Mouse (Mus musculus): Measurements from ENCODE around the gene Slc43a3.

Slc43a3 gene

DNA sequence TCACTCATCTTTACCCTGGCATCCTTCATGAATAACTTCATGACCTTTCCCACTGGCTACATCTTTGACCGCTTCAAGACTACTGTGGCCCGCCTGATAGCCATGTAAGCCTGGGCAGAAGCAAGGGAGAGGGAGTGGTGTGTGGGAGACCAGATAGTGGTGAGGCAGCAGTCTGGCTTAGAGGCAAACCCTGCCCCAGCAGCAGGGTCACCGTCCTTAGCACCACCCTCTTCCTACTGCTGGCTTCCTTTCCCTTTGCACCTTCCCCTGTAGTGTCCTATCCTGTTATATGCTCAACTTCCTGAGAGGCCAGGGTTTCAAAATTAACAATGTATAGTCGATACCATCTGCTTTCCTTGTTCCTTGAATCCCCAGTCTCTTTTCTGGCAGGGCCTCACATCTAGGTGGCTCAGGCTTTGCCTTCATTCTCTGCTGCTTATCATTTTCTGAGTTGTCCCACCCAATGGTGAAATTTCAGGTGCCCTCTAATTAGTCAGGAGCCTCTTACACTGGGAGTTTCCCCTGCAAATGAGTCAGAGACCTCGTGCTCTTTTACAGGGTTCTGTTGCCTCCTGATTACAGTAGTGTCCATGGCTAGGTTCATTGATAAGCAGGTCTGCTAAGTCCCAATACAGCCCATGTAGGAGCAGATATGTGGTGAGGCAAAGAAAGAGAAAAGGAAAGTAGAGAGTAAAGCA, 2.0 kb downstream of the Slc43a3 start:
- DNase-seq = no peak

GRCm38 (mm10) chr2:84939306-84939705, 2.9 kb downstream of the Slc43a3 start:
- no peak for DNase-seq

DNA sequence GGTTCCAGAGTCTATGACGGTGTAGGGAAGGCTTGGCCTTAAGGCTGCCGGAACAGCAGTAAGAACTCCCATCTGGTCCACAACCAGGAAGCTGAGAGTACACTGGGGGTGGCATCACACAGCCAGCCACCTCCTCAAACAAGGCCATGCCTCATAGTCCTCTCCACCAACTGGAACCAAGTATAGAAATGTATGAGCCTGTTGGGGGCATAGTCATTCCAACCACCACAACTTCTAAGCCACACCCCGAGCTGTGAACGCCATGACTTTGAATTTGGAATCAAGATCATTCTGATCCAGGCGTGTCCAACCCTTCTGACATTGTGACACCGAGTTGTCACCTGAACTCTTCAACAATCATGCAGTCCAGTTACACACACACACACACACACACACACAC, 3.3 kb downstream of the Slc43a3 start:
- no peak for DNase-seq

DNA sequence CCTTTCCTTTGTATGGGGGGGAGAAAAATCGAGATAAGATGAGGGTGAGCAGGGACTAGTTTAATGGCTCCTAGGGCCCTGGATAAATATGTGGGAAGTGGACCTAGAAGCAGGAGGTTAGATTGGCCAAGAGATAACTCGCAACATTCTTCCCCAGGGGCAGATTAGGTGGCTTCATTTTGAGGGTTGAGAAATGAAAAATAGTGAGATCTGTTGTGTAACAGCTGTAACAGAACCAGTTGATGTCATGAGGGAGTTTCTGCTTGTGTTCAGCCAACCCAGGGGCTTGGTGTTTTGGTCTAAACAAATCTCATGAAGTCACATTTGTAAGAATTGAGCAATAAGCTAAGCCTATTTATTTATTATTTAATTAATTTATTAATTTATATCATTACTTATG, 5.0 kb downstream of the Slc43a3 start:
- no peak for DNase-seq

- no peak for DNase-seq
These were observed 5.4 kb downstream of the Slc43a3 start for GRCm38 (mm10) chr2:84941795-84942194.

- DNase-seq = no peak
These were observed 10.9 kb downstream of the Slc43a3 start for GRCm38 (mm10) chr2:84947154-84947771.

DNA sequence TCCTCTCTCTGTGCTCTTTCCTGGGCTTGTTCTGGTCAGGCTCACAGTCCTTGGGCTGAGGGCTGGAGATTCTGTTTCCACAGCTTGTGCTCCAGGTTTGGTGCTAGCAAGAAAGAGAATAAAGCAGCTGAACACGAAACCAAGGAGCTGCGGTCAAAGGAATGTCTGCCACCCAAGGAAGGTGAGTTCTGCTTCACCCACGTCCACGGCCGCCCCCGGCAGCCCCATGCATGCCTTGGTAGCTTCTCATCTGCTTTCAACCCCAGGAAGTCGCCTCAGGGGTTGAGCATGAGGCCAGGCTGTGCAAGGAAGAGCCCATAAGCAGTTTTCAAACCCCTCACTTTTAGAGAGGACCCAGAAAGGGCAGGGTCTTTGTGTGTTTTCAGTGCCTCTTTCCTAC, 11.9 kb downstream of the Slc43a3 start:
- DNase-seq = no peak

DNA sequence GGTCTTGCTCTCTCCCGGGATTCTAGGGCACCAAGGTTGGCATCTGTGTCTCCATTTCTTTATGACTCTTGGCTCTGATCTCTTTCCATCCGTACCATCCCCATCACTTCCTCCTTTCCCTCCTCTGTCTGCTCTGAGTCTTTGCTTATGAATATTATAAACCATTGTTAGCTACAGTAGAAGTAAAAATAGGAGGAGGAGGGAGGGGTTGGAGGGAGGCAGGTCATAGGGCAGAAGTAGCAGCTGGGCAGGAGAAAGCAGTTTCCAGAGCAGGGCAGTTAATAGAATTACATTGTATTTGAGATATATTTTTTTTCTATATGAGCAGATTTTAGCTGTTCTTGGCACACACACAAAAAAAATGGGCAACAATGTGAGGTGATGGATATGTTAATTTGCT, 12.3 kb downstream of the Slc43a3 start:
- DNase-seq = no peak

- DNase-seq = no peak
These were observed 14.6 kb downstream of the Slc43a3 start for GRCm38 (mm10) chr2:84951027-84951426.

DNA sequence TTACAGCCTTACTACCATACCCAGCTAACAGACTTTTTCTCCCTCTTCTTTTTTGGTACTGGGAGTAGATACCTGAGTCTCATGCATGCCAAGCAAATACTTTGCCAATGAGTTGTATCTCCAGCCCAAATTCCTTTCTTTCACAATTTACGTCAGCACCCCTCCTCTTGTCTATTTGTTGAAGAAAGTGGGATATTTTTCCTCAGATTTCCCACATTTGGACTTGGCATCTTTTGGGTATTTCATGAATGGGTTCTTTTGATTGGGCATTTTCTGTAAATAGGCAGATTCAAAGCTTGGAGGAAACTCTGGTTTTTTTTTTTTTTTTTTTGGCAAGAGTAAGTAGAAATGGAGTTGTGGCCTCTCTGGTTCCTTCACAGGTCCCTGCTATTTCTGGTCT, 15.9 kb downstream of the Slc43a3 start:
- DNase-seq = no peak

DNA sequence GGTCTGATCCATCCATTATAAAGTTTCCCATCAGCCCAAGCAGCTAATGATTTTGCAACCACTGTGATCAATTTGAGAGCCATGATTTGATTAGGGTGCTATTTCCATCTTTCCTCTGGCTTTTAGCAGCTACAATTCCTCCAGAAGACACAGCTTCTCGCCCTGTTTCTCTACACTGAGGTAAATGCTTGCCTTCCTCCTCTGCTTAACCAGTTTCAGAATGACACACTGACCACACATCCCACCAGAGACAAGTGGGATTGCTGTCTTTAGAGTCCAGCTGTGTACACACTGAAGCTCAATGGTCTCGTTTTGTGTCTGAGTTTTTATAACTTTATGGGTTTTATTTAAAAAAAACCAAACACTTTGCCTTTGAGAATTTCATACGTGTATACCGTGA, 16.3 kb downstream of the Slc43a3 start:
- no peak for DNase-seq

- DNase-seq = no peak
These were observed 19.1 kb downstream of the Slc43a3 start for GRCm38 (mm10) chr2:84955435-84955834.

DNA sequence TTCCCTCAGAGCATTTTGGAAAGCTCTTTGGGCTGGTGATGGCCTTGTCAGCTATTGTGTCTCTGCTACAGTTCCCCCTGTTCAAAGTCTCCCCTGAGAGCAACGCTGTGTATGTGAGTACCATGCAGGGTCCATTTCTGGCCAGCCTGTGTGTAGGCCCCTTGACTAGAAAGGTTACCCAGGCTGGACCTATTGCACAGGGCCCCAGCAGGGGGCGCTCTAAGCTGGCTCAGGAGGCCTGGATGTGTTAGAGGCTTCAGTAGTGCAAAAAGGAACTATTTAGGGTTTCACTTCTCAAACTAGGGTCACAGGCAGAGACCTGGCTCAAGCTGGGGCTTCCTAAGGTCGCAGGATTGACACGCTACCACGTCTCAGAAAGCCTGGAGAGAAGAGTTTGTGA, 19.9 kb downstream of the Slc43a3 start:
- DNase-seq = no peak

DNA sequence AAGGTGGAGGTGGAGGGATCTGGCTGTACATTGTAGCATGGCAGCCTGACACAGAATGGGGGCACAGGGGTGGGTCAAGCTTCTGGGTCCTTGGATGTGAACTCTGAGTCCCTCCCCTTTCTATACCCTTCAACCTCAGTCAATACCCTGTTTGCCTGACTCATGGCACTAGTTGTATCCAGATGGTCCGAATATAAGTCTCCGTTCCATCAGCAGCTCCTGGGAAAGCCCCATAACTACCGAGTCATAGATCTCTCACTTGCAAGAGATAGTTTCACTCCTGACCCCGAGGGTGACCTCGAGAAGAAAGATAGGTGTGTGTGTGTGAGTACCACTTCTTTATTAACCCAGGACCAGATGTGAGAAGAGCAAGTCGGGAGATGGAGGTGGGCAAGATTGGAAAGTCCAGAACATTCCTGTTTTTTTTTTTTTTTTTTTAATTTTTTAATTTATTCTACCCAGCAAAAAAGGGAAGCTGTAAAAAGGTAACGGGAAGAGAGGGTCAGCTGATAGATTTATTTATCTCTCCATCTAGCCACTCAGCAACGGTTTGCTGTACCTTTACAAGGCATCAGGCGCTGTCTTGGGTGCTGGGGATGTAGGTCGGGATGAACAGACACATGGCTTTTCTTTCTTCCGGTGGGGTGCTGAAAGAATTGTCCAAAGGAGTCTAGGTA, 22.3 kb downstream of the Slc43a3 start:
- DNase-seq = no peak

GRCm38 (mm10) chr2:84961300-84961699, 24.9 kb downstream of the Slc43a3 start:
- DNase-seq = no peak

DNA sequence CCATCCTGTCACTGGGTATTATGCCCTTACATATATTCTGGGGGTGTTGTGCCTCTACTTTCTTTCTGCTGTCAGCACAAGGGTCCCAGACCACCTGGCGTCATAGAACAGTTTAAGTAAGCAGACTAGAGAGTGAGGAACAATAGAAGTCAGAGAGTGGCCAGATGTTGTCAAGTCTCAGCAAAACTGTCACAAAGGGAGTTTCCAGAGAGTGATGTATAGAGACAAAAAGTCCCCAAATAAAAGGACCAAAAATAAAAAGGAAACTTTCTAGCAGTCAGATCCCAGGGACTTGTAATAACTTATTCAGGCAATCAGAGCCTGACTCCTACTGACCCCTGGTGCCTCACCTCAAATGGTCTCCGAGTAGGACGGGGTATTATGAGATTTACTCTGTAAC, 25.5 kb downstream of the Slc43a3 start:
- DNase-seq = no peak

DNA sequence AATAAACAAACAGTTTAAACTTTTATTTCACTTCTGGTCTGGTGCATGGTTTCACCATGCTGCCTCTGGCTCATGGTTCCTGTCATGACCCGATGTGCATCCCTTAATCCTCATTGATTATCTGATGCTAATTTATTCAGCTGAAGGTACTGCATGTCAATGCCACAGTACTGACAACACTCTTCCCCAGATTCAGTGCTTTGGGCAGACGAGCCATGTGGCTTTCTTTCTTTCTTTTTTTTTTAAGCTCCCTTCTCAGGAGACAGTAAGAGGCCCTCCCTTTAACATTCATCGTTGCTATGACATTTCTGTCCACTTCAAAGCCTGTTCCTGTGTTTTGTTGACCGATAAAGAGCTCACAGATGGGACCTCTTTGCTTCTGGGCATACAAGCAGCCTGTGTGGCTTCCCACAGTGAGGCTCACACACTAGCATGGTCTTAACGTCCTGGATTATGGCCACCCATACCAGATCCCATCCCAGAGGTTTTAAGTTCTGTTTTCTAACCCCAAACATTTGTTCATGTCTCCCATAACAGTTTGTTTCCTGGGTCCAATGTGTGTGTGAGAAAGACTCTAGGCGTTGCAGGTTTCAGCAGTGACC, 26.6 kb downstream of the Slc43a3 start:
- no peak for DNase-seq

DNA sequence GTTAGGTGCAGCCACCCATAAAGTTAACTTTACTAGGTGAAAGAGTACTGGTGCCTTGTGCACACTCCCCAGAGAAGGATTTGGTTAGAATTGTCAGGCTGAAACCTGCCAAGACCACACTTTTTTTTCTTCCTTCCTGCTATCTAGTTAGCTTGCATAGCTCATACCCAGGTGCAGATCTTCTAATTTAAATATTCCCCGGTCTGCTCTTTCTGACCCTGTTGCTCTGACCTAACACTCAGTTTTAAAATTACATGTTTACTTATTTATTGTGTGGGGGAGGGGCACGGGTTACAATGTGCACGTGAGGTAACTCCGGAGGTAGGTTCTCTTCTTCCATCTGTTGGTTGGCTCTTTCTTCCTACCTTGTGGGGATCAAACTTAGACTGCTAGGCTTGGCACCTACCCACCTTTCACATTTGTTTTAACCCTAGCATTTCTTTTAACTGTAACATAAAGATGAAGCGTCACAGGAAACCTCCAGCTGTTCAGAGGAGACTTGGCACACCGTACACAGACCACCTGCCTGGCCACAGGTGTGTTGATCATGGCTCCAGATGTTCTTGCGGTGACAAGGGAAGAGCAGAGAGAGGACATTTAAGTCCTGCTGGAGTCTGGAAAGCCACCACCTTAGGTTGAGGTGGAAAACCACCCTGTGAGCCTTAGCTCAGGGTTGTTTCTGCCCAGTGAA, 27.9 kb downstream of the Slc43a3 start:
- no peak for DNase-seq

- DNase-seq = no peak
These were observed 31.1 kb downstream of the Slc43a3 start for GRCm38 (mm10) chr2:84967318-84967991.

DNA sequence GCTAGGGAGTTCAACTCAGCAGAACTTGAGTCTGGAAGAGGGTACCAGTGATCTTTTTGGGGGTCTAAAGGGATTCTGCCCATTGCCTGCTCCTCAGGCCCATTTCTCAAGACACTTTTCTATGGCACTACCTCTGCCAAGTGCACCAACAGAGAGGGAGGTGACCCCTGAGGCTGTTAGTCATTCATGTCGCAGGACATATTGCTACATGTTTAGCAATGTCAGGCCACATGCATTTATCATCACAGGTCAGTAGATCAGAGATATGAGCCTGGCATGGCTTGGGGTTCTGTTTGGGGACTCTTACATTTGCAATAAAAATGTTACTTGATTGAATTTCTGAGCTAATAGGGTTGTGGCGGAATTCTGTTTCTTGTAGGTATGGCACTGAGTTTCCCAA, 39.2 kb downstream of the Slc43a3 start:
- DNase-seq = no peak

DNA sequence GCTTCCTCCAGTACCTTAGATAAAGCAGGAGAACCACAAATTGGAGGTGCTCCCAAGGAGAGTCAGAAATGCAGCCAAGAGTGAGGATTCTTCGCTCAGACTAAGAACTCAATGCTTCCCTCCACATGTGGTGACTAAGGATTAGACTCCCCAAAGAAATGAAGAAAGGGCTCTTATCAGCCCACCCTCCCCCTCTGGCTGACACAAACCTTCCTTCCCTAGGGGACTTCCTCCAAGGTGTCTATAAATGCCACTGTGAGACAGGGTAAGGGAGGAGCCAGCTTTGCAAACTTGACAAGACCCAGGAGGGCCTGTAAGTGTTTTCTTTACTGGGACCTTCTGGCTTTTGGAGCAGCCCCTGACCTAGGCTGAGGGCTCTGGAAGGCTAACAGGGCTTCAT, 43.8 kb downstream of the Slc43a3 start, which contains the start of gene Prg2:
Gene Prg2 (plus strand): TSS at position 274 of the 400 bp plus-strand sequence.
- no peak for DNase-seq

DNA sequence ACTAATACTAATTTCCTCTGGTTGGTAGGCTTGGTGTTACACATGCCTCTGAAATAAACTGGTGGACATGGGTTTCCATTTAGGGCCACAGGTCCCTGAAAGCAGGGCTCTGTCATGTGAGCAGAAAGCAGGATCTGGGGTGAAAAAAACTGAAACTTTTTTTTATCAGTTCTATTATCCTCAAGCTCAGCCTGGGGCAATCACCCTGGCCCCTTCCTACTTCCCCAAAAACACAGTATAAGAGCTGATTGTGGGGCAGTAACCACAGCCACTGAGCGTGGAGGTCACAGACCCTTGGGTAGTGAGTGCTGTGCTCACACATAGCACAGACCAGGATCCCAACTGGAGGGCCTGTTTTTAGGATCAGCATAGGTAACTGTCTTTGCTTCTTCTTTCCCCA, 51.6 kb downstream of the Slc43a3 start, which contains the start of gene Prg3:
Gene Prg3 (plus strand): TSS at position 286 of the 400 bp plus-strand sequence.
- no peak for DNase-seq

DNA sequence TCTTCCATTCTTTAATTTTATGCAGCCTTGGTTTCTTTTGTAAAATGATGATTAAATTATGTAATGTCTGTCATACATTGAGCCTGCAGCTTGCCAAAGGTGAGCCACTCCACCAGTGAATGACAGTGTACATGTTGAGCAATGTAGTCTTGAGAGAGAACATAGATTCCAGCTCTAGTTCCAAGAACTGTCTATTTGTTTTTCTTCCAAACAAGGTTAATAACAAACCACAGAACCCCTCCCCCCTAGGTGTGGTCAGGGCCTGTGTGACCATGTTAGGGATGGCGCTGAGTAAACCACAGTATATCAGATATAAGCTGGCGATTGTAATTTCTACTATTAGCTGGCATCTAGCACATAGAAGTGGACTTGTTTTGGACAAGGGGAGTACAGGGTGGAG, 60.0 kb downstream of the Slc43a3 start:
- no peak for DNase-seq

Measured in cerebellum, adult 11-12 months (tissue).